8 mouse cellular contexts compared by ENCODE assay signal in the genomic region with DNA sequence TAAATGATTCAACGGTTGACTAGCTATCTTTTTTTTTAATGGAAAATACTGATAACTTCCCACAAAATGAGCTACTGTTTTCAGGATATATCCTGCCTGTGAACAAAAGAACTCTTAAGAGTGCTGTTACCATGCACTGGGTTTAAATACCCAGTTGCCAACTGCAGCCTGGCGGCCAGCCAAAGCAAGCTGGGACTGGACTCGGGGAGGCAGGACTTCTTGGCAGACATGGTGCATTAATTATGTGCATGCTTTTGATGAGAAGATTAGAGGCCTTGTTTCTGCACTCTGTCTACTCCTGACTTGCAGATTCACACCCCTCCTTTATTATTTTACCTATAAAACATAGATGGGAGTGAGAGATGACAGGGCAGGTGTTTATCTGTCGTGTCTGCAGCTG. TPM values are rescaled to one million over a fixed set of nuclear protein-coding genes. Genes with fewer than 3 reads are reported as not detected.
DNase-seq lines count a peak whose midpoint lies in the region; ATAC-seq and TF ChIP-seq lines count a peak whose summit lies in the region.

No protein-coding gene starts in this region.

- no peak for TF ChIP-seq POLR2A in thymus, adult 2 months (IDR thresholded peaks at IDR 0.05; ENCODE audit: control insufficient read depth, extremely low read depth, insufficient read depth, low read length, poor library complexity)

- DNase-seq in neural tube, embryonic 10.5 days (ENCODE audit: extremely low spot score, low spot score) = no peak
- DNase-seq in forebrain, postnatal 0 days = peak; percentile 86
- DNase-seq in heart, postnatal 25 days (ENCODE audit: low spot score) = peak; percentile 37
- DNase-seq in left cerebral cortex, adult 11 months (ENCODE audit: low spot score) = peak; percentile 72
- DNase-seq in telencephalon, adult 2 months (ENCODE audit: low read depth, low spot score) = peak; percentile 65
- no peak for DNase-seq in thymus, adult 2 months

- H3K9me3 ChIP-seq in neural tube, embryonic 13.5 days = no peaks in the 10 kb centered on the region
- no peaks in the 10 kb centered on the region for H3K9me3 ChIP-seq in forebrain, postnatal 0 days (ENCODE audit: low read length)
- 0 out of 2 replicates have a peak, but pooled peaks cover 9% of the 10 kb centered on the region for H3K9me3 ChIP-seq in midbrain, embryonic 12.5 days

- intact Hi-C loops in heart, postnatal 25 days (cut with DNase I) = no loop called here

- H3K9ac ChIP-seq in neural tube, embryonic 13.5 days = no peak overlapping the region
- H3K9ac ChIP-seq in forebrain, postnatal 0 days = no peak overlapping the region
- H3K9ac ChIP-seq in midbrain, embryonic 12.5 days (replicated peaks) = no peak overlapping the region

- H3K4me1 ChIP-seq in neural tube, embryonic 13.5 days (replicated peaks) = peaks cover 19% of the 10 kb centered on the region
- peaks cover 10% of the 10 kb centered on the region; the same call in 1 of the 2 replicates for H3K4me1 ChIP-seq in forebrain, postnatal 0 days (ENCODE audit: insufficient read depth)
- peaks cover 10% of the 10 kb centered on the region for H3K4me1 ChIP-seq in midbrain, embryonic 12.5 days
- peaks cover 2% of the 10 kb centered on the region; the same call in 1 of the 2 replicates for H3K4me1 ChIP-seq in thymus, adult 2 months (replicated peaks; ENCODE audit: control insufficient read depth, insufficient read depth, low read length)

- TF ChIP-seq CTCF in forebrain, postnatal 0 days (IDR thresholded peaks at IDR 0.05; ENCODE audit: low read depth) = no peak
- TF ChIP-seq CTCF in thymus, adult 2 months (IDR thresholded peaks at IDR 0.05; ENCODE audit: borderline replicate concordance, control insufficient read depth, extremely low read depth, insufficient read depth, low read length, poor library complexity) = no peak

- no peak overlapping the region for H3K4me2 ChIP-seq in neural tube, embryonic 13.5 days
- no peak overlapping the region for H3K4me2 ChIP-seq in forebrain, postnatal 0 days (ENCODE audit: low read depth)
- H3K4me2 ChIP-seq in midbrain, embryonic 12.5 days (replicated peaks) = no peak overlapping the region

- peak; percentile 8; the same call in 1 of the 2 replicates for ATAC-seq in neural tube, embryonic 13.5 days (ENCODE audit: low read depth)
- peak; percentile 18 for ATAC-seq in forebrain, postnatal 0 days
- ATAC-seq in midbrain, embryonic 12.5 days (ENCODE audit: low FRiP score, low read depth) = no peak

- no peaks in the 10 kb centered on the region for H3K36me3 ChIP-seq in neural tube, embryonic 13.5 days
- H3K36me3 ChIP-seq in forebrain, postnatal 0 days (ENCODE audit: insufficient read depth) = no peaks in the 10 kb centered on the region
- H3K36me3 ChIP-seq in midbrain, embryonic 12.5 days = no peaks in the 10 kb centered on the region
- no peaks in the 10 kb centered on the region for H3K36me3 ChIP-seq in thymus, adult 2 months (ENCODE audit: control insufficient read depth, insufficient read depth, low read length)

- H3K4me3 ChIP-seq in neural tube, embryonic 13.5 days = no peak overlapping the region
- H3K4me3 ChIP-seq in forebrain, postnatal 0 days (ENCODE audit: low read depth, low read length) = no peak overlapping the region
- H3K4me3 ChIP-seq in midbrain, embryonic 12.5 days = no peak overlapping the region
- H3K4me3 ChIP-seq in thymus, adult 2 months (ENCODE audit: control insufficient read depth, insufficient read depth, low read length) = no peak overlapping the region

- H3K27me3 ChIP-seq in neural tube, embryonic 13.5 days = no peaks in the 10 kb centered on the region
- no peaks in the 10 kb centered on the region for H3K27me3 ChIP-seq in forebrain, postnatal 0 days (ENCODE audit: insufficient read depth, low read length)
- H3K27me3 ChIP-seq in midbrain, embryonic 12.5 days = no peaks in the 10 kb centered on the region
- H3K27me3 ChIP-seq in thymus, adult 2 months (ENCODE audit: control insufficient read depth, insufficient read depth, low read length) = no peaks in the 10 kb centered on the region

- 32% methylated on average over 4 of the region's 4 CpGs for WGBS in neural tube, embryonic 13.5 days
- WGBS in forebrain, postnatal 0 days = 11% methylated on average over 4 of the region's 4 CpGs
- WGBS in midbrain, embryonic 12.5 days = 58% methylated on average over 4 of the region's 4 CpGs
- WGBS in thymus, adult 2 months = 75% methylated on average over 4 of the region's 4 CpGs

- H3K27ac ChIP-seq in neural tube, embryonic 13.5 days (replicated peaks) = peak overlapping the region; percentile 82
- H3K27ac ChIP-seq in forebrain, postnatal 0 days (ENCODE audit: low read depth, low read length) = peak overlapping the region; percentile 75
- peak overlapping the region; percentile 54 for H3K27ac ChIP-seq in midbrain, embryonic 12.5 days (replicated peaks)
- H3K27ac ChIP-seq in thymus, adult 2 months (ENCODE audit: control insufficient read depth, insufficient read depth, low read length) = no peak overlapping the region

RNA-seq across cellular contexts. Expression of gene Gpcpd1, which starts 5.3 kb away (rescaled TPM):
- 84.8 and 89.7 TPM in 2 replicates for polyA plus RNA-seq in neural tube, embryonic 13.5 days (2015; fragmentation: Nextera tagmentation; extraction: Ambion mirVana)
- 79.6 and 97.7 TPM in 2 replicates for total RNA-seq in forebrain, postnatal 0 days (2014; rRNA removed)
- 71.5 and 80.1 TPM in 2 replicates for polyA plus RNA-seq in forebrain, postnatal 0 days (2015; fragmentation: Nextera tagmentation; extraction: Ambion mirVana)
- total RNA-seq in heart, postnatal 25 days (2021) = 100 to 1,000 TPM; 183 to 239 TPM
- polyA plus RNA-seq in midbrain, embryonic 12.5 days (2016; fragmentation: Nextera tagmentation; extraction: Ambion mirVana) = 62.3 and 64.4 TPM in 2 replicates
- 11.0 and 13.9 TPM in 2 replicates for polyA plus RNA-seq in thymus, adult 2 months (2012; rRNA removed)

Comparison
In these comparisons a context has a peak if more than half of its experiments do, and no peak if none do; other contexts are left out.
1. DNase-seq: peak in forebrain, postnatal 0 days (single experiment), heart, postnatal 25 days (single experiment), left cerebral cortex, adult 11 months (single experiment) and telencephalon, adult 2 months (single experiment); none in neural tube, embryonic 10.5 days (single experiment) and thymus, adult 2 months (single experiment).